Mouse (Mus musculus): ENCODE measurements around the gene Cars.

- no peak for TF ChIP-seq POLR2A (IDR thresholded peaks at IDR 0.05; ENCODE audit: insufficient read depth, low read depth, low read length)
- no peak for TF ChIP-seq EP300 (IDR thresholded peaks at IDR 0.05; ENCODE audit: insufficient read depth, low read depth, low read length)
These were observed 31.6 kb upstream of the Cars start for GRCm38 (mm10) chr7:143631503-143631902.
